In genomic region chr4:45909256-45909655, GRCm38 (mm10) we compare ENCODE assay signal across 22 mouse cellular contexts. TPM values are rescaled to one million over a fixed set of nuclear protein-coding genes. Genes with fewer than 3 reads are reported as not detected.
DNase-seq lines count a peak whose midpoint lies in the region; ATAC-seq lines count a peak whose summit lies in the region.
"Had no signal": no experiment of that assay in that cellular context is flagged by ENCODE, and none has a peak within 500 bp of the region (broad histone marks: within the 10 kb centered on the region; RNA-seq: fewer than 3 reads in every experiment).

No protein-coding gene starts in this region.

- no peaks in the 10 kb centered on the region for H3K36me3 ChIP-seq in heart, embryonic 11.5 days (ENCODE audit: control insufficient read depth, insufficient read depth, low read length)
- H3K36me3 ChIP-seq in heart, embryonic 12.5 days: no peaks in the 10 kb centered on the region
- H3K36me3 ChIP-seq: forebrain, embryonic 10.5 days; hindbrain, embryonic 10.5 days; lung, embryonic 15.5 days; neural tube, embryonic 12.5 days had no signal

- ATAC-seq in heart, embryonic 11.5 days (replicated peaks; ENCODE audit: insufficient number of reproducible peaks, low FRiP score, low TSS enrichment): no peak
- no peak for ATAC-seq in heart, embryonic 12.5 days (ENCODE audit: insufficient number of reproducible peaks, low FRiP score)
- ATAC-seq: inflammation-experienced regulatory T-cells, adult 6 months had no signal

- 88% methylated on average over 13 of the region's 13 CpGs for WGBS in heart, embryonic 11.5 days (ENCODE audit: insufficient replicate concordance)
- 86% methylated on average over 13 of the region's 13 CpGs for WGBS in heart, embryonic 12.5 days

- no peak overlapping the region for H3K4me2 ChIP-seq in heart, embryonic 11.5 days
- no peak overlapping the region for H3K4me2 ChIP-seq in heart, embryonic 12.5 days
- H3K4me2 ChIP-seq: lung, embryonic 15.5 days; midbrain, embryonic 11.5 days; neural tube, embryonic 12.5 days had no signal

- intact Hi-C loops in left cerebral cortex, postnatal 10 days (cut with DNase I): no loop called here

- H3K27me3 ChIP-seq in heart, embryonic 11.5 days (ENCODE audit: control insufficient read depth, insufficient read depth, low read length): 0 out of 2 replicates have a peak, but pooled peaks cover 4% of the 10 kb centered on the region
- no peaks in the 10 kb centered on the region; the same call in 1 of the 2 replicates for H3K27me3 ChIP-seq in heart, embryonic 12.5 days (replicated peaks)
- H3K27me3 ChIP-seq: lung, embryonic 15.5 days; neural tube, embryonic 12.5 days had no signal

- no peak overlapping the region for H3K9ac ChIP-seq in heart, embryonic 11.5 days (ENCODE audit: low read depth, low read length)
- H3K9ac ChIP-seq in heart, embryonic 12.5 days: no peak overlapping the region
- H3K9ac ChIP-seq: liver, embryonic 14.5 days; lung, embryonic 15.5 days; neural tube, embryonic 12.5 days had no signal

- H3K9me3 ChIP-seq in heart, embryonic 11.5 days (replicated peaks; ENCODE audit: control insufficient read depth, low read length): no peaks in the 10 kb centered on the region
- H3K9me3 ChIP-seq in heart, embryonic 12.5 days (replicated peaks): no peaks in the 10 kb centered on the region
- H3K9me3 ChIP-seq: forebrain, embryonic 10.5 days; hindbrain, embryonic 10.5 days; lung, embryonic 15.5 days; neural tube, embryonic 12.5 days had no signal

- H3K27ac ChIP-seq in heart, embryonic 11.5 days (ENCODE audit: low read depth, low read length): no peak overlapping the region
- no peak overlapping the region for H3K27ac ChIP-seq in heart, embryonic 12.5 days (ENCODE audit: poor library complexity, severe bottlenecking)
- H3K27ac ChIP-seq: forebrain, embryonic 10.5 days; heart, adult 2 months; hindbrain, embryonic 10.5 days; liver, embryonic 14.5 days; lung, embryonic 15.5 days; macrophage; neural tube, embryonic 12.5 days had no signal

- DNase-seq in left cerebral cortex, adult 11 months (ENCODE audit: low spot score): peak; percentile 10
- no peak for DNase-seq in left cerebral cortex, postnatal 10 days (ENCODE audit: extremely low spot score in 1 of 2, low spot score in 2 of 2)
- peak; percentile 14 to 19 for DNase-seq in layer of hippocampus, adult 8-10 months (ENCODE audit: low spot score in 2 of 2)
- peak; percentile 7 to 11 for DNase-seq in layer of hippocampus, postnatal 36 days
- DNase-seq in right cerebral cortex, postnatal 14 days: peak; percentile 26
- DNase-seq in ovary, adult 18-20 months (ENCODE audit: low spot score): no peak
- DNase-seq: cerebellum, adult 2 months; cerebellum, postnatal 36 days; gastrocnemius, postnatal 10 days; heart, adult 2 months; spleen, adult 18-20 months; thymus, postnatal 4 days had no signal

- no peak overlapping the region for H3K4me3 ChIP-seq in heart, embryonic 11.5 days (ENCODE audit: low read depth, low read length)
- no peak overlapping the region for H3K4me3 ChIP-seq in heart, embryonic 12.5 days
- H3K4me3 ChIP-seq: forebrain, embryonic 10.5 days; heart, adult 2 months; hindbrain, embryonic 10.5 days; lung, embryonic 15.5 days; neural tube, embryonic 12.5 days had no signal

- no peaks in the 10 kb centered on the region for H3K4me1 ChIP-seq in heart, embryonic 11.5 days (ENCODE audit: control insufficient read depth, insufficient read depth, low read length)
- no peaks in the 10 kb centered on the region for H3K4me1 ChIP-seq in heart, embryonic 12.5 days (replicated peaks)
- H3K4me1 ChIP-seq: forebrain, embryonic 10.5 days; lung, embryonic 15.5 days; neural tube, embryonic 12.5 days had no signal

RNA-seq across cellular contexts. Expression of gene Ccdc180, which starts 19.2 kb away (rescaled TPM):
- total RNA-seq in left cerebral cortex, postnatal 10 days (2021): under 1 TPM; 0.08 to 0.21 TPM
- total RNA-seq in layer of hippocampus, adult 8-10 months (2022): under 1 TPM; 0.21 to 0.70 (median 0.36) TPM
- under 1 TPM; 0.10 to 0.25 TPM for total RNA-seq in layer of hippocampus, postnatal 36 days (2021)
- 0.07 and 0.21 TPM in 2 replicates for polyA plus RNA-seq in heart, embryonic 11.5 days (2014; fragmentation: Nextera tagmentation; extraction: Ambion mirVana)
- polyA plus RNA-seq in heart, embryonic 12.5 days (2016; fragmentation: Nextera tagmentation; extraction: Ambion mirVana): 0.15 and 0.18 TPM in 2 replicates
- total RNA-seq: gastrocnemius, postnatal 10 days; heart, adult 2 months had no signal
- polyA plus RNA-seq: midbrain, embryonic 11.5 days; neural tube, embryonic 12.5 days had no signal

RNA-seq across cellular contexts. Expression of gene Tdrd7, which starts 55.9 kb away (rescaled TPM):
- total RNA-seq in left cerebral cortex, postnatal 10 days (2021): 10 to 100 TPM; 23.4 to 25.7 TPM
- 10 to 100 TPM; 28.0 to 31.6 (median 29.1) TPM for total RNA-seq in layer of hippocampus, adult 8-10 months (2022)
- 10 to 100 TPM; 25.7 to 26.0 TPM for total RNA-seq in layer of hippocampus, postnatal 36 days (2021)
- polyA plus RNA-seq in heart, embryonic 11.5 days (2014; fragmentation: Nextera tagmentation; extraction: Ambion mirVana): 19.1 and 19.2 TPM in 2 replicates
- polyA plus RNA-seq in heart, embryonic 12.5 days (2016; fragmentation: Nextera tagmentation; extraction: Ambion mirVana): 20.9 and 22.3 TPM in 2 replicates

Comparison
In these comparisons a context has a peak if more than half of its experiments do, and no peak if none do; other contexts are left out.
1. DNase-seq: peak in left cerebral cortex, adult 11 months (single experiment), layer of hippocampus, adult 8-10 months (2 of 2), layer of hippocampus, postnatal 36 days (2 of 2) and right cerebral cortex, postnatal 14 days (single experiment); none in left cerebral cortex, postnatal 10 days (0 of 2) and ovary, adult 18-20 months (single experiment).